Mouse (Mus musculus) kidney, adult 2 months (tissue): ENCODE results near the gene Rnf123.

Source experiments
- CTCF ChIP-seq: fragments of 200-500 bp; conservative IDR thresholded peaks from 2 replicates; pipeline ENCODE4 v1.5.1; 2011; ENCODE audit warnings: low read depth, mild to moderate bottlenecking, control low read depth, low read length, moderate library complexity, mixed read lengths; ENCODE audit not compliant: insufficient read depth, insufficient read length
- POLR2A ChIP-seq: fragments of 200-500 bp; IDR thresholded peaks from one replicate; pipeline ENCODE4 v1.6.1; 2011; ENCODE audit warnings: low read depth, low read length, control low read depth

GRCm38 (mm10) chr9:108119891-108120411, 36.8 kb upstream of the Rnf123 start:
- TF ChIP-seq CTCF (no peak), POLR2A (no peak)
